Mouse (Mus musculus): ENCODE results near the gene Alox12. TPM values are rescaled to one million over a fixed set of nuclear protein-coding genes. Genes with fewer than 3 reads are reported as not detected.

Gene Alox12
- total and polyA plus RNA-seq, 3 experiments = 0.03 TPM; not detected in 2

GRCm38 (mm10) chr11:70213736-70214135 is 41.4 kb downstream of the Alox12 start:
- Histone ChIP-seq H3K4me3 (ENCODE audit: control insufficient read depth in 1 of 2, insufficient read depth in 1 of 2, low read depth in 2 of 2, low read length in 2 of 2) (no peak overlapping the region), H3K27me3 (ENCODE audit: control insufficient read depth in 1 of 2, insufficient read depth in 2 of 2, low read length in 2 of 2) (no peaks in the 10 kb centered on the region), H3K9ac (ENCODE audit: control insufficient read depth, low read depth, low read length, poor library complexity, severe bottlenecking) (no peak overlapping the region), H3K27ac (ENCODE audit: control insufficient read depth, low read depth, low read length) (no peak overlapping the region), H3K4me1 (ENCODE audit: control insufficient read depth in 1 of 2, insufficient read depth in 2 of 2, low read length in 2 of 2) (peaks cover 0 to 5% of the 10 kb centered on the region in 2 experiments; a peak in 1 of 4 replicates), H3K36me3 (ENCODE audit: control insufficient read depth in 1 of 2, insufficient read depth in 2 of 2, low read length in 2 of 2) (no peaks in the 10 kb centered on the region), H3K9me3 (replicated peaks; ENCODE audit: insufficient read depth, low read length) (no peaks in the 10 kb centered on the region), H3K79me2 (ENCODE audit: control insufficient read depth, insufficient read depth, low read length, poor library complexity) (no peaks in the 10 kb centered on the region)
- TF ChIP-seq POLR2AphosphoS2 (IDR thresholded peaks at IDR 0.05; ENCODE audit: low read length) (0 out of 2 replicates have a peak, but pooled peaks have one; percentile 16), CTCF (IDR thresholded peaks at IDR 0.05 in 2 of 3, conservative IDR thresholded peaks at IDR 0.05 in 1 of 3; ENCODE audit: control insufficient read depth in 1 of 3, insufficient read depth in 1 of 3, low read depth in 2 of 3, low read length in 3 of 3, poor library complexity in 1 of 3, severe bottlenecking in 1 of 3) (no peak), GABPA (IDR thresholded peaks at IDR 0.05; ENCODE audit: low read depth, low read length) (no peak), USF1 (IDR thresholded peaks at IDR 0.05; ENCODE audit: low read depth, low read length) (no peak), ELF1 (IDR thresholded peaks at IDR 0.05; ENCODE audit: low read depth, low read length) (no peak), KAT2A (conservative IDR thresholded peaks at IDR 0.05; ENCODE audit: low read depth, low read length) (no peak), MEF2A (IDR thresholded peaks at IDR 0.05; ENCODE audit: extremely low read depth, insufficient replicate concordance, low read depth, low read length, poor library complexity, severe bottlenecking) (no peak), TBP (IDR thresholded peaks at IDR 0.05; ENCODE audit: low read depth, low read length) (no peak)
- no peak for DNase-seq (ENCODE audit: low read depth, low spot score)

GRCm38 (mm10) chr11:70212896-70213295 is 42.3 kb downstream of the Alox12 start:
- H3K36me3 ChIP-seq (ENCODE audit: control insufficient read depth in 1 of 2, insufficient read depth in 2 of 2, low read length in 2 of 2) = no peaks in the 10 kb centered on the region
- H3K4me1 ChIP-seq (ENCODE audit: control insufficient read depth in 1 of 2, insufficient read depth in 2 of 2, low read length in 2 of 2) = peaks cover 0 to 5% of the 10 kb centered on the region in 2 experiments; a peak in 1 of 4 replicates
- no peak overlapping the region for H3K4me3 ChIP-seq (ENCODE audit: control insufficient read depth in 1 of 2, insufficient read depth in 1 of 2, low read depth in 2 of 2, low read length in 2 of 2)
- H3K9ac ChIP-seq (ENCODE audit: control insufficient read depth, low read depth, low read length, poor library complexity, severe bottlenecking) = peak overlapping the region; percentile 30
- no peaks in the 10 kb centered on the region for H3K27me3 ChIP-seq (ENCODE audit: control insufficient read depth in 1 of 2, insufficient read depth in 2 of 2, low read length in 2 of 2)
- H3K9me3 ChIP-seq (replicated peaks; ENCODE audit: insufficient read depth, low read length) = no peaks in the 10 kb centered on the region
- DNase-seq (ENCODE audit: low read depth, low spot score) = peak; percentile 89
- no peak overlapping the region for H3K27ac ChIP-seq (ENCODE audit: control insufficient read depth, low read depth, low read length)
- H3K79me2 ChIP-seq (ENCODE audit: control insufficient read depth, insufficient read depth, low read length, poor library complexity) = no peaks in the 10 kb centered on the region
- TF ChIP-seq ZMIZ1 (IDR thresholded peaks at IDR 0.05; ENCODE audit: low read depth, low read length) (no peak), CHD1 (IDR thresholded peaks at IDR 0.05; ENCODE audit: low read depth, low read length) (no peak), MYB (IDR thresholded peaks at IDR 0.05; ENCODE audit: low read depth, low read length) (no peak), GATA1 (IDR thresholded peaks at IDR 0.05; ENCODE audit: low read depth, low read length) (no peak), RCOR1 (IDR thresholded peaks at IDR 0.05; ENCODE audit: low read depth, low read length) (no peak), TCF12 (IDR thresholded peaks at IDR 0.05; ENCODE audit: low read depth, low read length) (no peak), SIN3A (IDR thresholded peaks at IDR 0.05; ENCODE audit: low read length) (peak; percentile 67), MAFK (IDR thresholded peaks at IDR 0.05; ENCODE audit: borderline replicate concordance, low read depth, low read length) (no peak), ZKSCAN1 (IDR thresholded peaks at IDR 0.05; ENCODE audit: low read depth, low read length) (no peak), MXI1 (IDR thresholded peaks at IDR 0.05; ENCODE audit: low read depth, low read length) (no peak), JUND (IDR thresholded peaks at IDR 0.05; ENCODE audit: low read depth, low read length) (no peak), USF1 (IDR thresholded peaks at IDR 0.05; ENCODE audit: low read depth, low read length) (no peak), MAX (IDR thresholded peaks at IDR 0.05; ENCODE audit: low read length) (no peak), RAD21 (IDR thresholded peaks at IDR 0.05; ENCODE audit: low read depth, low read length) (peak; percentile 96), GABPA (IDR thresholded peaks at IDR 0.05; ENCODE audit: low read depth, low read length) (no peak), POLR2AphosphoS5 (IDR thresholded peaks at IDR 0.05; ENCODE audit: borderline replicate concordance, low read depth, low read length) (no peak), NRF1 (IDR thresholded peaks at IDR 0.05; ENCODE audit: insufficient read depth, low read depth, low read length, poor library complexity, severe bottlenecking) (no peak), ELF1 (IDR thresholded peaks at IDR 0.05; ENCODE audit: low read depth, low read length) (peak; percentile 69; the same call in 1 of the 2 replicates), BHLHE40 (IDR thresholded peaks at IDR 0.05; ENCODE audit: borderline replicate concordance, low read depth, low read length) (no peak), CTCF (IDR thresholded peaks at IDR 0.05 in 2 of 3, conservative IDR thresholded peaks at IDR 0.05 in 1 of 3; ENCODE audit: control insufficient read depth in 1 of 3, insufficient read depth in 1 of 3, low read depth in 2 of 3, low read length in 3 of 3, poor library complexity in 1 of 3, severe bottlenecking in 1 of 3) (peak; percentile 44 to 96 (median 65)), MYC (IDR thresholded peaks at IDR 0.05; ENCODE audit: low read depth, low read length) (no peak), MAZ (IDR thresholded peaks at IDR 0.05; ENCODE audit: low read depth, low read length) (no peak), SMC3 (IDR thresholded peaks at IDR 0.05; ENCODE audit: low read depth, low read length) (peak; percentile 95), POLR2A (IDR thresholded peaks at IDR 0.05; ENCODE audit: control insufficient read depth in 1 of 2, insufficient read depth in 1 of 2, low read depth in 1 of 2, low read length in 2 of 2, poor library complexity in 1 of 2) (no peak), ZC3H11A (IDR thresholded peaks at IDR 0.05; ENCODE audit: low read depth, low read length) (peak; percentile 88), HCFC1 (IDR thresholded peaks at IDR 0.05; ENCODE audit: low read depth, low read length) (0 out of 2 replicates have a peak, but pooled peaks have one; percentile 43), ZNF384 (IDR thresholded peaks at IDR 0.05; ENCODE audit: low read depth, low read length) (0 out of 2 replicates have a peak, but pooled peaks have one; percentile 8)
